Mouse (Mus musculus) testis, adult 2 months (tissue): ENCODE data around the gene Samd1.

ENCODE experiments used
- CTCF ChIP-seq: fragments of 200-500 bp; IDR thresholded peaks from 2 replicates; pipeline ENCODE4 v1.5.1; 2012; ENCODE audit warnings: low read depth, mild to moderate bottlenecking, inconsistent platforms, low read length, moderate library complexity; ENCODE audit not compliant: control insufficient read depth, insufficient read depth, insufficient replicate concordance
- POLR2A ChIP-seq: fragments of 200-500 bp; IDR thresholded peaks from 2 replicates; pipeline ENCODE4 v1.6.1; 2012; ENCODE audit warnings: low read depth, mild to moderate bottlenecking, inconsistent platforms, low read length, moderate library complexity; ENCODE audit not compliant: control insufficient read depth

DNA sequence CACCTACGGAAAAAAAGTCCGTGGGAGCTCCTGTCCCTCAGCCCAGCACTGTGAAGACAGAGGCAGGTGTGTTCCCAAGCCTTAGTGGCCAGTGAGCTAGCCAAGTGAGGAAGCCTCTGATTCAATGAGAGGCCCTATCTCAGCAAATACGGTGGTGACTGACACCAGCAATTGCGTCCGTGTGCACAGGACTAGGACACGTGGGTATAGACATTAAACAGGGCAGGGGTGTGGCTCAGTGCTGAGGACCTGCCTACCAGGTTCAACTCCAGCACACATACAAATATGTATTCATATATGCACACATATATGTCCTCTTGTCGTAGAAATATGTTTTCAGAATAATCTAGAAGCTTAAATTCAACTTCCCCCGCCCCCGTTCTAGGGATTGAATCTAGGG lies 22.3 kb downstream of the Samd1 start:
- TF ChIP-seq CTCF, result no peak
- no peak for TF ChIP-seq POLR2A
